Mouse (Mus musculus) ovary, adult 18-20 months (tissue): ENCODE measurements around the gene Eloa.
"Not testable (repeated sequence)": the region's sequence is repeated elsewhere in the genome, so short reads cannot be mapped to it uniquely, and the experiment has no call there.

ENCODE experiments used
- DNase-seq: peaks from one replicate; pipeline ENCODE4 v3.0.0; 2022; ENCODE audit warnings: low spot score, mixed read lengths

Eloa gene

DNA sequence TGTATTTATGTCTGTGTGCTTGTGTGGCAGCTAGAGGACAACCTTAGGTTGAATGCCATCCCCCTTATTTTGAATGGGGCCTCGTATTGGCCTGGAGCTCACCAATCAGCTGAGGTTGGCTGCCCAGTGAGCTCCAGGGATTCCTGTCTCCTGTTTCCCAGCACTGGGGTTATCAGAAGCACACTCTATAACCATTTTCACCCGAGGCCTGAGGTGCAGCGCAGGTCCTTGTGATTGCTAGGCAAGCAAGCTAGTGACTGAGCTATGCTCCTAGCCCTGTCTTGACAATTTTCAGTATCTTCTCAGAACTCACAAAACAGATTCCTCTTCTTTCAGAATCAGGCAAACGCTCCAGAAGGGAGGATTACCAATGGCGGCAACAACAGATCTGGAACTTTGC, 37.0 kb downstream of the Eloa start:
- no peak for DNase-seq

GRCm38 (mm10) chr4:135981524-135982063, 40.0 kb downstream of the Eloa start:
- no peak for DNase-seq

DNA sequence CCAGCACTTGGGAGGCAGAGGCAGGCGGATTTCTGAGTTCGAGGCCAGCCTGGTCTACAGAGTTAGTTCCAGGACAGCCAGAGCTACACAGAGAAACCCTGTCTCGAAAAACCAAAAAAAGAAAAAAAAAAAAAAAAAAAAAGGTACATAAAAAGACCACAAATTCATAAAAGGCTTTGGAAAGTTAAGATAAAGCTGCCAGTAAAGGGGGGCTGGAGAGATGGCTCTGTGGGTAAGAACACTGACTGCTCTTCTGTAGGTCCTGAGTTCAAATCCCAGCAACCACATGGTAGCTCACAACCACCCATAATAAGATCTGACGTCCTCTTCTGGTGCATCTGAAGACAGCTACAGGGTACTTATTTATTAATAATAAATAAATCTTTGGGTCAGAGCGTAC, 41.3 kb downstream of the Eloa start:
- not testable (repeated sequence) for DNase-seq

DNA sequence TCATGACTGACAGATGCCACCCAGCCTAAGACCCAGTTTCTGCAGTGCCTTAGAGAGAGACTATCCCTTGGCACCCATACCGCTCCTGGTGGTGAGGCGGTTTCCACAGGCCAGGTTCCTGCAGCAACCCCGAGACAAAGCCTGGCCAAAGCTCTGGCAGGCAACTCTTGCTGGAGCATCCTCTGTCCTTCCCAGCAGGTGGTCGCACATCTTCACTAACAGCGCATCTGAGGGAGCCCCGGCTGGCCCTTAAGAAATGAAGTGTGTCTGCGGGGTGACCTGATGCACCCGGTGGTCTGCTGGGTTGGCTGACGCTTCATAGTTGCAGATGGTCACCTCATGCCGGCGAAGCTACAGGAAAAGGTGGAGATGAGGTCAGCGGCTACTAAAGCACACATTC, 45.4 kb downstream of the Eloa start:
- no peak for DNase-seq

DNA sequence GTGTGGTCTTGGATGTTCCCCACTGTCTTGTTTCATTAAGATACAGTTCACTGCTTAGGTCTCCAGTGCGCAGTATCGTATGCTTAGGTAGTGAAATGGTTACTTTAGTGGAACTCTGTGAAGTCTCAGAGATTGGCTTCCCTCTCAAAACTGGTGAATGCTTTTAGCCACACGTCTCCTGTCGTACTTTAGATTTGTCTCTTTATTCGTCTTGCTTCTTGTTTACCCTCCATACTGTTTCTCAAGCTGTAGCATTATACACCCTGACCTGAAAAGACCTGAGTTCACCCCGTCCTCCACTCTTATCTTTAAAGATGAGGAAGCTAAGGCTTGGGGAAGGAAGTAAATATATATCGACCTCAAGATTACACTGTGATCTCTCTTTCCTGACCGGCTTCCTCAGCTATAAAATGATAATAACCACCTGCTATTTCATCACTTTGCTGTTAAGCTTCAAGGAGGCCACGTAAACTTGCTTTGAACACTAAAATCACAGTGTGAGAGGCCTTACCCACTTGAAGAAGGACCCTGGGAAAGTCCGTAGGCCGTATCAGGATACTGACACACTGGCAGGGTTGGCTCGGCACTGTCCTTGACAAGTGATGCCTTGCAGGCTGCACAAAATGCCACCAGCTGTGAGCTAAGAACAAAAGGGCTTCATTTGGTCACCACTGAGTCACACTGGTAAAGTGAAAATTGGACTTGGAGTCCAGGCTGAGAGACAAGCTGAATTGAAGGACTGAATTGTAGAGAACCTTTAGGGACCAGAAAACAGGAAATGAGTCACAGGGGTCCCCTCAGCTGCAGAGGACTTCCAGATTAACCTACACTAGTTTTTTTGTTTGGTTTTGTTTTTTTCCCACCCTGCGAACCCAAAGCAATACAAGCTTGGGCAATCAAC, 48.4 kb downstream of the Eloa start:
- DNase-seq, result no peak

DNA sequence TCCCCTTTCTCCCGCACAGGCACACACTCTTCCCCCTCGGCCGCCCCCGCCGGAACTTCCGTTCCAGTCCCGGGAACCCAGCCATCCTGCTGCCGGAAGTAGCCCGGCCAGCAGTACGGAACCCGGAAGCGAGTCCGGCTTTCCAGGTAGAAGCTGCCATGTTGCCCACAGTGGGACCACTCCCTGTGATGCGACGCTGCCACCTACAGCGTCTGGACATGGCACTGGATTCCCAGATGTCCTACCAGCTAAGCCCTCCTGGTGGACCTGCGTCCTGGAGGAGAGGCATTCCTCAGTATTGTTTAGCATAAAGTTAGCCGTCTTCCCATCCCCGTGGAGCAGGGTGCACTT, 49.0 kb downstream of the Eloa start, which contains the start of gene Lypla2:
Lypla2 (minus strand) TSS at position 71 of the 351 bp plus-strand sequence.
- DNase-seq, result peak; percentile 81

- DNase-seq, result no peak
Measured at GRCm38 (mm10) chr4:135971805-135972555, 49.6 kb downstream of the Eloa start.

DNA sequence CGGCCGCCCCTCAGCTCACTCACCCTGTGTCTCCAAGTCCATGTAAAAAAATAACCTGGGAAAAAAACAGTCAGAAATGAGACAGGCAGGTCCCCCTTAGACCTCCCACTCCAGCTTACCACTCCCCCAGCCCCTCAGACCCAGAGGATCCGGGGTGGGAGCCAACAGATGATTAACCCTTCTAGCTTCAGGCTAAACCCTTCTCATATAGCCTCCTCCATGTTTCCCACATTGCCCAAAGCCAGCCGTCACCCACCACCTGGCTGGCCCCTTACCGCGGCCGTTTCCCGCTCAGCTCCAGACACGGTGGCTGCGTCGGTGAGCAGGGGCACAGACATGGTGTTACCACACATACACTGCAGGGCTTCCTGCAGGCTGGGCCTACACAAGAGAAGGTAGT, 51.0 kb downstream of the Eloa start:
- DNase-seq, result no peak

GRCm38 (mm10) chr4:135969070-135969750, 52.4 kb downstream of the Eloa start:
- DNase-seq, result no peak

DNA sequence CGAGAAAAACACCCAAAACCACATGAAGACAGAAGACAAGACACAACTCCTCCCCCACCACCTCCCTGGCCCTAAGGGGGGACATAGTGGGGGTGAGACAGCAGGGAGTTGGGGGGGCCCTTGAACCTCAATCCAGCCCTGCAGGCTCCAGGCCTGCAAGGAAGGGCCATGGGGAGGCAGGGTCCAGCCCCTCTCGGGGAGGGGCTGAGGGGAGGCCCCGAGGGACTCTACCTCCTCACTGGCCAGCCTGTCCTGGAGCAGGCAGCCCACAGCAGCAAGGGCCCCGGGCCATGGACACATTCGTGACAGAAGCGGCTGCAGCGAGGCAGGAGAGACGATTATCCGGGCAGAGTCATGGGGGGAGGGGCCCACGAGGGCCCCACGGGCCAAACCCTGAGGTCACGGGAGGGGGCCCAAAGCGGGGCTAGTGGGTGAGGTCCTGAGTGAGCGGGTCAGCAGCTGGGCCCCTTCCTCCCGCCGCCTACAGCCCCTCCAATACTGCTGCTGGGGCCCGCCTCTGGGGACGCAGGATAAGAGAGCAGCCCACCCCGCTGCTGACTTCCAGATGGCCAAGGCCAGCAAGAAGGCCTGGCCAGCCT, 53.2 kb downstream of the Eloa start:
- no peak for DNase-seq

- no peak for DNase-seq
Measured at GRCm38 (mm10) chr4:135967086-135967760, 54.3 kb downstream of the Eloa start.

DNA sequence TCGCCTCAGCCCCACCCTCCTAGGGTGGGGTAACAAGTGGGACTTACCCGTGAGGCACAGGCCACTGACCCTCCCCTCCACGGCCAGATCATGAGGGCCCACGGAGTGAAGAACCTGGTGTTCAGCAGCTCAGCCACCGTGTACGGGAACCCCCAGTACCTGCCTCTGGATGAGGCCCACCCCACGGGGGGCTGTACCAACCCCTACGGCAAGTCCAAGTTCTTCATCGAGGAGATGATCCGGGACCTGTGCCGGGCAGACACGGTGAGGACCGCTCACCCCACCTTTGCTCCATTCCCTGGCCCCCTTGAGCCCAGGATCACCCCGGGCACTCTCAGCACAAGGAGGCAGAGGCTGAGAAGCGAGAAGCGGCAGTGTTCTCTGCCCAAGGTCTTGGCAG, 55.3 kb downstream of the Eloa start:
- DNase-seq, result no peak

- DNase-seq, result no peak
Measured at GRCm38 (mm10) chr4:135965113-135965512, 56.5 kb downstream of the Eloa start.

DNA sequence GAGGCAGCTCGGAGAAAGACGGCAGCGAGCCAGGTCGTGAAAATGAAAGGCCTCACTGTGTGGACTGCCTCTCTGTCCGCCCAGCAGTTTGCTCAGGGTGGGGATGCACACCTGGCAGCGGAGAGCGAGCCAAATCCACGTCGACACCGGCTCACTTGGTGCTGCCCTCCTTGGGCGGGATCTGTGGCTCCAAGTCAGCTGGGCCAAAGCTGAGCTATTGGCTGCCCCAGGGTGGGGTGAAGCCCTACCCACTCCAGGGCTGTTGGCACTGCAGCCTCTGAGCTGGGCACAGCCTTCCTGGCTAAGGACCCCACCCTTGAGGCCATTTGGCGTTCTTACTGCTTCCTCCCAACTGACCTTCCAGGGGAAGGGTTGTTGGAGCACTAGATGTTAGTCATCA, 57.1 kb downstream of the Eloa start:
- DNase-seq, result peak; percentile 59

DNA sequence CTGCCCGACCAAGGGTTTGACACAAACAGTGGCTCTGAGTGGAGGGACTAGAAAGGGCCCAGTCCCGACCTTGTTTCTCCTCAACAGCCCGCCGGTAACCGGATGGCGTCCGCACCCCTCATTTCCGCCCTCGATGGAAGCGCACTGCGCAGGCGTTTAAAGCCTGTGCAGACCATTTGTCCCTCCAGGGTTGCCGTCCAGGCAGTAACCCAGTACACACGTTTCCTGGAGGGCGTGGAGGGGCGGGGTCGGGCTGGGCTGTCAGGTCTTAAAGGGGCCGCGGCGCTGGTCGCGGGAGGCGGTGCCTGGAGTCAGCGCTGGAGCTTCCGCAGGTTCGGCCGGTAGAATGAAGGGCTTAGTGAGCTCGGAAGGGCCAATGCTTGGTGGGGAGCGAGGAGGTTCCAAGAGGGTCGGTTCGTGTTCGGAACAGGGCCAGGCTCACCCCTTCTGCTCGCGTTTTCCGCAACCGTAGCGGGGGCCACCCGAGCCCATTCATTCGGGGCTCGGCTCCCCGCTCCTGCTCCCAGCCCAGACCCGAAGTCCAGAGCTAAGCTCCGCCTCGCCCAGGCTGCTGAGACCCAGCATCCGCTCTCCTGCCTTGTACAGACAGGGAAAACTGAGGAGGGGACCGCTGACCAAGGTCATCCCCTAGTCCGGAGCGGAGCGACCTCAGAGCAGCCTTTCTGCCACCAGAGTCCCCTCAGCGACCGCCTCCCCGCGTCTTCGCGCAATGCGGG, 57.9 kb downstream of the Eloa start, which contains the start of gene Gale:
Gale (plus strand) TSS at position 271 of the 737 bp plus-strand sequence.
- DNase-seq, result peak; percentile 92

DNA sequence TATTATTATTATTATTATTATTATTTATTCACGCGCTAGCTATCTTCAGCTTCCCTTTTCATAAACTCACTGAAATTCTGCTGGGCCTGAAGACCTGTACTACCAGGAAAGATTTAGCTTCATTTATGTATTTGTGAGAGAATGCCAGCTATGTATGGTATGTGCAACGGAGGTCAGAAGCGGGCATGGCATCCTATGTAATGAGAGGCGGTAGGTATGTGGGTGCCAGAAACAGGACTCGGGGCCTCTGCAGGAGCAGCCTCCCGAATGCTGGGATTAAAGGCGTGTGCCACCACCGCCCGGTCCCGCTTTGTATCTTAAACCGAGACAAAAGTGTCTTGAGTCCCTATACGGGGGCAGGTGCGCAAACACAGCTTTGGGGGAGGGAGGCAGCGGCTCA, 58.6 kb downstream of the Eloa start:
- DNase-seq, result no peak

GRCm38 (mm10) chr4:135962198-135962597, 59.4 kb downstream of the Eloa start:
- no peak for DNase-seq

DNA sequence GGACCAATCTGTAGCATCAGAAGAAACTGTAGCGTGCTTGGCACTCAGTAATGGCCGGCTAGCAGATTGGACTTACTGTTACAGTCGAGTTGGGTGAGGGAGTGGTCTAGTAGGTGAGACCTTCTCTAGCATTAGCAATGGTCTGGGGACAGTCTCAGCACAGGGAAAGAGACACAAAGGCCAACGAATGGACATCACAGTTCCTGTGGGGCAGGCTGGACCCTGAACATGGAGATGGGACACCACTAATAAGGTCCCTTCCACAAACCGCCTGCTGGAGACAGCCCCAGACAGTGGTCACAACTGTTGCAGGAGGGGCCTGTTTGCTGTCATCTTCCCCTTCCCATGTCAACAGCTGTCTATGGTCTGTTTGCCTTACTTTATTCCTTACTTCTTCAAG, 59.9 kb downstream of the Eloa start:
- no peak for DNase-seq

DNA sequence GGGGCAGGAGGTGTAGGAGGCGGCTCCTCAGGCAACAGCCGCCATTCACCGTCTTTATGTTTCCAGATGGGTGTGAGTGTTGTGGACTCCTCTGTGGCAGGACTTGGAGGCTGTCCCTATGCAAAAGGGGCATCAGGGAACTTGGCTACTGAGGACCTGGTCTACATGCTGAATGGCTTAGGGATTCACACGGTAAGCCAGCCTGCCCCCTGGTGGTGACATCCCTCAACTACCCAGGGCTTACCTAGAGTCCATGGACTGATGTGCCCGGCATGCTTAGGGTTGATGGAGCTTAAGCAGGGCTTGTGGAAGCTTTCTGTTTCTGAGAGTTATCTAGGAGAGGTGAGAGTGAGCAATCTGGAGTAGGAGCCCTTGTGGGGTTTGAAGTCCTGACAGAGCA, 60.8 kb downstream of the Eloa start:
- no peak for DNase-seq

DNA sequence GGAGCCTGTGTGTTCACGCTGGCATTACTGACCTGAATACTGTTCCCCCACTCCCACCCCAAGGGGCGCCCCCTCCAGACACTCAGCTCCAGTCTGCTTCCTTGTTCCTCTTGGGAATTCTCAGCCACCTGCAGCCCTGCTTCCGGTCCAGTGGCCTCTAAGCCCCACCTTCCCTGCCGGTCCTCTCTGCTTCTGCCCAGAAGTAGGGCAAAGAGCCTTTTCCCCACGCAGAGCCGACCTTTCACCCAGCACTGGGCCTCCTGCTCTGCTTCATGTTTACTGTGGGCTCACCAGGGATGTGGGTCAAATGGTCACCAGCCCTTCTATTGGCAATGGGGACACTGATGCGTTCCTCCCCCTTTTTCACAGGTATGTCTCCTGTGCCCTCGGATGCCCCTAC, 63.2 kb downstream of the Eloa start:
- no peak for DNase-seq

DNA sequence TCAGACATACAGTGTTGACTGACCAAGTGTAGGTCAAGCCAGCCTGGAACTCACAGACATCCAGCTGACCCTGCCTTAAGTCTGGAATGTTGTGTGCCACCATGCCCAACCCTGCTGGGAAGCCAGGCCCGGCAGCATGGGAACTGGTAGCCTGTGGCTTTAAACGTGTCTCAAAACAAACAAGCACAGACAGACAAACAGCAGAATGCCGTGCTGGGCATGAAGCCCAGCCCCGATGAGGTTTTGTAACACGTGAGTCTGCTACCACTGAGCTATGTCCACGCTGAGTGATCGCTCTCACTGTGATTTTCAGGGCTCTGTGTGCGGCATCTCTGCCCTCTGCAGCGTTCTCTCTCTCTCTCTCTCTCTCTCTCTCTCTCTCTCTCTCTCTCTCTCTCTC, 65.7 kb downstream of the Eloa start:
- DNase-seq, result no peak
